Mouse (Mus musculus) G1E (cell line): ENCODE data around the gene Sh2d6. TPM values are rescaled to one million over a fixed set of nuclear protein-coding genes. Genes with fewer than 3 reads are reported as not detected.
"Not testable (repeated sequence)": the region's sequence is repeated elsewhere in the genome, so short reads cannot be mapped to it uniquely, and the experiment has no call there.

ENCODE experiments used
- ATAC-seq: 2 replicates; pipeline ENCODE4 v1.8.0; 2016; ENCODE audit warnings: mild to moderate bottlenecking; ENCODE audit not compliant: insufficient number of reproducible peaks, poor library complexity, low FRiP score, severe bottlenecking; ENCODE audit errors: extremely low read depth
- DNase-seq: peaks from one replicate; pipeline ENCODE4 v3.0.0; 2012; ENCODE audit warnings: low spot score
- H3K27me3 ChIP-seq: 2 replicates; pipeline ENCODE4 v1.6.1; 2012; ENCODE audit warnings: mild to moderate bottlenecking, low read length, inconsistent platforms; ENCODE audit not compliant: insufficient read depth
- H3K36me3 ChIP-seq: replicated peaks from 2 replicates; pipeline ENCODE3; 2012; ENCODE audit warnings: mild to moderate bottlenecking, inconsistent platforms
- H3K4me1 ChIP-seq: 2 replicates; pipeline ENCODE4 v1.6.1; 2012; ENCODE audit warnings: low read depth, low read length, inconsistent platforms, mixed read lengths; ENCODE audit not compliant: insufficient read depth
- H3K4me3 ChIP-seq: 2 replicates; pipeline ENCODE4 v1.5.1; 2012; ENCODE audit warnings: low read depth, mild to moderate bottlenecking, inconsistent platforms, low read length, moderate library complexity, mixed read lengths
- H3K9me3 ChIP-seq: replicated peaks from 2 replicates; pipeline ENCODE4 v1.6.1; 2012; ENCODE audit warnings: inconsistent platforms
- CTCF ChIP-seq: IDR thresholded peaks from 2 replicates; pipeline ENCODE4 v1.5.1; 2012; ENCODE audit warnings: low read depth, low read length, inconsistent platforms, mixed read lengths
- GATA1 ChIP-seq: IDR thresholded peaks from 2 replicates; pipeline ENCODE4 v1.6.1; 2012; ENCODE audit warnings: borderline replicate concordance, low read length, inconsistent platforms, mixed read lengths
- GATA2 ChIP-seq: IDR thresholded peaks from 2 replicates; pipeline ENCODE4 v1.6.1; 2012; ENCODE audit warnings: low read depth, low read length, inconsistent platforms, borderline replicate concordance
- POLR2AphosphoS5 ChIP-seq: IDR thresholded peaks from 2 replicates; pipeline ENCODE4 v1.6.1; 2012; ENCODE audit warnings: low read depth, low read length, inconsistent platforms; ENCODE audit not compliant: insufficient replicate concordance
- TAL1 ChIP-seq: conservative IDR thresholded peaks from 2 replicates; pipeline ENCODE4 v1.6.1; 2012; ENCODE audit warnings: low read depth, low read length, inconsistent platforms, mixed read lengths
- polyA plus RNA-seq: library from polyadenylated mRNA; stranded (reverse); fragments of >175 nt; gene quantifications from 2 replicates; pipeline ENCODE4 v1.2.3, GENCODE M21; 2012
- total RNA-seq, 2 experiments: library from RNA; stranded (forward) in 1 of 2; stranded (reverse) in 1 of 2; fragments of 200-1000 nt in 1 of 2; fragments of >200 nt in 1 of 2; fragmentation: Nextera tagmentation in 1 of 2; gene quantifications; 2 replicates each; pipeline ENCODE4 v1.2.3; 2014 to 2017

Sh2d6 gene
- total and polyA plus RNA-seq, 3 experiments: 0.16 TPM; not detected in 2

DNA sequence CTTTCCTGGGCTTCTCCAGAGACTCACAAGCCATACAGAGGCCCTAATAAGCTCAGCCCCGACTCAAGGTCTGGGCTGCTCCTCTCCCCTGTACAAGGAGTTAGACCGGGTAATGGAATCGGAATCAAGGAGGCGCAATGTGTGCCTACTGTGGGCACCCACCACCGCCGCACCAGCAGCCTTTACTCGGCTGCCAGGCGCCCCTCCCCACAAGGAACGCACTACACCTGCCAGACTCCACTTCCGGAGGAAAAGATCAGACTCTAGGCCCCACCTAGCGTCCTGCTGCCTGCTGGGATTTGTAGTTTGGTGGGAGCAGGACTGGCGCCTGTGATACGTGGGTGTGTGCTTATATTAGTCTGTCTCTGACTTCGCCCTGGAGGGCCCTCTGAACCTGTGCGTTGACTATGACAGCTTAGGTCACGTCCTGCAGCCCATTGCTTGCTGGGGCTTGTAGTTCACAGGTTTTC, 17.1 kb upstream of the Sh2d6 start:
- H3K36me3 ChIP-seq: no peaks in the 10 kb centered on the region
- DNase-seq: peak; percentile 90
- TF ChIP-seq GATA1 (no peak), TAL1 (no peak), GATA2 (no peak), CTCF (no peak), POLR2AphosphoS5 (no peak)
- peaks cover 42% of the 10 kb centered on the region for H3K4me1 ChIP-seq
- peak; percentile 97 for ATAC-seq
- peak overlapping the region; percentile 73 for H3K4me3 ChIP-seq
- no peaks in the 10 kb centered on the region for H3K27me3 ChIP-seq
- H3K9me3 ChIP-seq: no peaks in the 10 kb centered on the region; the same call in 1 of the 2 replicates

DNA sequence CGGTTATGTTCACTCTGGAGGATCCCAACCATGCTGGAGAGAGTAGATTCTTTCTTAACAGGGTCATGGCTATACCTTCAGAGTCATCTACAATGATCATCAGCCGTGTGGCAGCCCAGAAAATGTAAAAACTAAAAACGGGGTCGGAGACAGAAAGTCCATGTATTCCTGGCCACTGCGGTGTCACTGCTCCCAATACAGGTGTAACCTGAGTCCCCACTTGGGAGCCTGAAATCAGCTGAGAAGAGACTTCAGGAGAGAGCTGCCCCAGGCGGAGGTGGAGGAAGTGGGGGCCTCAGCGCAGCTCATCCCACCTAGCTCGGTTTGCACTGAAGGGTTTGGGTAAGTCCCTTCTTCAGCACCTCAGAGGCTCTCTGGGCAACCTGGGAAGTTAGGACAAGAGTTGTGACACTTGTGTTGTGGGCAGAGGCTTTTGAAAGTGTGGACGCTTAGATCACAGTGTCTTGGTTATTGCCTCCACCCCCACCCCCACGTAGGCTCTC, 16.5 kb upstream of the Sh2d6 start:
- Histone ChIP-seq H3K9me3 (no peaks in the 10 kb centered on the region; the same call in 1 of the 2 replicates), H3K4me1 (peaks cover 36% of the 10 kb centered on the region), H3K27me3 (no peaks in the 10 kb centered on the region), H3K36me3 (no peaks in the 10 kb centered on the region), H3K4me3 (peak overlapping the region; percentile 73)
- TF ChIP-seq CTCF: no peak
- TF ChIP-seq GATA2: no peak
- no peak for TF ChIP-seq GATA1
- DNase-seq: no peak
- ATAC-seq: no peak

DNA sequence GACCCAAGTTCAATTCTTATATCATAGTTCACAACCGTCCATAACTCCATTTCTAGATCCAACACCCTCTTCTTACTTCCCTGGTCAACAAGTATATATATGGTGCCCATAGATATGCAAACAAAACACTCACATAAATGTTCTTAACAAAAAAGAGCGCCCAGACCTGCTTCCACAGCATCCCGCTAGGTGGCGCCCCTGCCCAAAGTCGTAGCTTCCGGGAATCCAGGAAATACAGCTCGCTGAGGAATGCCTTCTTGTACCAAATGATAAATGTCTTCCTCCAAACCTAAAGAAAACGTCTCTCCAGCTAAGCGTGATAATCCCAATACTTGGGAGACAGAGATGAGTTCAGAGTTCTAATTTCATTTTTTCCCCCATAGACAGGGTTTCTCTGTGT, 13.7 kb upstream of the Sh2d6 start:
- Histone ChIP-seq H3K4me1 (peaks cover 33% of the 10 kb centered on the region), H3K27me3 (no peaks in the 10 kb centered on the region), H3K36me3 (no peaks in the 10 kb centered on the region), H3K4me3 (no peak overlapping the region; the same call in 1 of the 2 replicates), H3K9me3 (no peaks in the 10 kb centered on the region)
- TF ChIP-seq CTCF: peak; percentile 66
- TF ChIP-seq GATA1: no peak
- no peak for TF ChIP-seq POLR2AphosphoS5
- TF ChIP-seq GATA2: no peak
- DNase-seq (peak; percentile 63), ATAC-seq (no peak)

DNA sequence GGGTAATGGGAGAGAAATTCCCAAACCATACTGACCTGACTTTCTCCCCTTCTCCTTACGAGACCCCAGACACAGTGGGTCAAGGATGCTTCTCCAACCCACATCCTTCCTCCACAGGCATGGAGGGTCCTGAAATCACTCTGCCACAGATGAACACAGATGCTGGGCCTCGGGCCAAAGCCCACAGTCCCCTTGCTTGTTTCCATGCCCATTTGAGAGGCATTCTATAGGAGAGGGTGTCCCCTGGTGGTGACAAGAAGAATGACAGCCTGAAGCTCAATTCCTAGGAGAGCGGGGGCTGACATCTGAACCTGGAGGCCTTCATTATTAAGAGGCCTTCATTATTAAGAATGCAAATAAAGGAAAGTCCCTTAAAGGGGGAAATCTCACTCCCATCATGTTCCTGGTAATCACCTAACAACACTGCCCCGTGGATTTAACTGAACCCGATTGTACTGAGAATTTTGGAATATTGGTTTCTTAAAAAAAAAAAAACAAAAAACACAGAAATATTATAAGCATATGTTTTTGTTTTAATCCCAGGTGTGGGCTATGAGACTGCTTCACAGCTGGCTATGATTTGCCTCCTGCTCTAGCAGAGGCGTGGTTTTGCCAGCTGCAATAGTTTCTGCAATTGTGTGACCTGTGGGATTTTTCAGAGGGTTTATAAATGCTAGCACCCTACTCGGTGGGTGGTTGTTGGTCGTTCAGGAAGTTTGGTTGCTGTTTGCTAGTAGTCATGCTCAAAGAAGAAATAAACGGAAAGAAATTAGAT, 12.7 kb upstream of the Sh2d6 start:
- Histone ChIP-seq H3K4me1 (peaks cover 30% of the 10 kb centered on the region), H3K27me3 (no peaks in the 10 kb centered on the region; the same call in 1 of the 2 replicates), H3K9me3 (no peaks in the 10 kb centered on the region), H3K36me3 (no peaks in the 10 kb centered on the region), H3K4me3 (no peak overlapping the region)
- no peak for ATAC-seq
- DNase-seq: peak; percentile 68
- TF ChIP-seq CTCF (peak; percentile 96), GATA1 (no peak), POLR2AphosphoS5 (no peak), TAL1 (no peak)

DNA sequence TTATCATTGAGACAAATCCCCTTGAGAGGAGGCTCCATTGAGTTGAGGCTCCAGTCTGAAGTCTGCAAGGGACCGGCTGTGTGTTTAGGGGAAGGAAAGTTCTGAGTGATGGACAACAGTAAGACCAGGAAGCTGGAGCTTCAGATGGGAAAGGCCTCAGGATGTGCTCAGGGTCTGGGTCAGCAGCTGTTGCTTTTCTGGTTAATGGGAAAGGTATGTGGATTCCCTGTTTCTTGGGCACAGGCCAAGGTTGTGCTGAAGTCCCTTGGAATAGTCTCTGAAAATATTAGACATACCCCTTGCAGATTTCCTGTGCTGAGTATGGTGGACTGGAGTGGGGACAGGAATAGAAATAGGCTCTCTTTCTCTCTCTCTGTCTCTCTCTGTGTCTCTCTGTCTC, 12.0 kb upstream of the Sh2d6 start:
- peaks cover 24% of the 10 kb centered on the region for H3K4me1 ChIP-seq
- not testable (repeated sequence) for H3K27me3 ChIP-seq, DNase-seq, H3K4me3 ChIP-seq, H3K36me3 ChIP-seq, ATAC-seq, H3K9me3 ChIP-seq

DNA sequence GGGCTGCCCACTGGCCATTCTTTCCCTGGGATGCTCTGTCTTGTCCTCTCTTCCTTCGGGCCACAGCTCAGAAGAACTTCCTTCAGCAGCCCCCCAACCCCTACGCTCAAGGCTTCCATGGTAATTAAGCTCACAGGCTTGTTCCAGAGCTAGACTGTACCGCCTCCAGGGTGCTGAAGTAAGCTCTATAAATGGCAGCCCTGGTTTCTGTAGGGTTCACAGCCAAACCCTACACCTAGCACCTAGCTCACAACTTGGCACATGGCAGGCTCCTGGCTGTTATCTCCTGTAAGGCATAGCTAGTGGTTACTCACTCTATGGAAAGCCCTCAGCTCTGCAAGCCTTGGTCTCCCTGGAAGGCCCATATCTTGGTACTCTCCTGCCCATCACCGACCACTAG, 11.1 kb upstream of the Sh2d6 start:
- TF ChIP-seq GATA1: no peak
- no peak for TF ChIP-seq CTCF
- TF ChIP-seq POLR2AphosphoS5: no peak
- no peak for TF ChIP-seq TAL1
- TF ChIP-seq GATA2: no peak
- Histone ChIP-seq H3K4me3 (no peak overlapping the region), H3K4me1 (peaks cover 14% of the 10 kb centered on the region), H3K9me3 (no peaks in the 10 kb centered on the region), H3K27me3 (peaks cover 11% of the 10 kb centered on the region), H3K36me3 (no peaks in the 10 kb centered on the region)
- ATAC-seq: no peak
- DNase-seq: no peak
